Mouse (Mus musculus) layer of hippocampus, adult 9-11 months (tissue): ENCODE results near the gene Pax6.

Experiments
- DNase-seq: peaks from one replicate; pipeline ENCODE4 v3.0.0; 2022

Gene Pax6

DNA sequence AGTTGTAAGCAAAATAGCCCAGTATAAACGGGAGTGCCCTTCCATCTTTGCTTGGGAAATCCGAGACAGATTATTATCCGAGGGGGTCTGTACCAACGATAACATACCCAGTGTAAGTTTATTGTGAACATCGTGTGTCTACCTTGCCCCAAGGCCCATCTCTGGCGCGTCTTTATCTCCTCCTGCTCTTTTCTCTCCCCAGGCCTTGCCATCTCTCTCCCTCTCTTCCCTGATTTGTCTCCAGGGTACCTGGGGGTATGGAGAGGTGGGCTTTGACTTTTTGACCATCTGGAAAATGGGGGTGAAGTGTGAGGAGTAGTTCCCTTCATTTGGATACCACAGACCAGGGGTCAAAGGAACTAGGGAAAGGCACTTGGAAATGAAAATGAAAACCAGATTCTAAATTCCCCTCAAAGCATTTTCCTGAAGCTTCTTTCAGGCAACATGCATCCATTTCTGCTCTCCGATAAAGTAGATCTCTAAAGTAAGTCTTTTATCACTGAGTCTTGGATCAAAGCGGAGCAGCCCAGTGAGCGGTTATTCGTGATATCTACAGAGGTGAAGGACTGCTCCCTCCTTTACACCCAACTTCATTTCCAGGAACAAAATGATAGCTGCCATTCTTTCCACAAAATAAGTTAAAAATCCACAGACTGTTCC is 16.4 kb downstream of the Pax6 start:
- no peak for DNase-seq

DNA sequence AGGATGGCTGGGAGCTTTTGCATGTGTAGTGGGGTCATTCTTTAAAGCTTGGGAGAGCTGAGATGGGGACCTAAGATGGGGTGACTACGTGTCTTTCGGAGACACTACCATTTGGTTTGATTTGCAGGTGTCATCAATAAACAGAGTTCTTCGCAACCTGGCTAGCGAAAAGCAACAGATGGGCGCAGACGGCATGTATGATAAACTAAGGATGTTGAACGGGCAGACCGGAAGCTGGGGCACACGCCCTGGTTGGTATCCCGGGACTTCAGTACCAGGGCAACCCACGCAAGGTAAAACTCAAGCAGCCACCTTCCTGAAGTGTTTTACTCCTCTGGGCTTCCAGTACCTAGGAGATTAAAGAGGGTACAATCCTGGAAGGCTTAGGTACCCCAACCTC is 17.0 kb downstream of the Pax6 start:
- no peak for DNase-seq

DNA sequence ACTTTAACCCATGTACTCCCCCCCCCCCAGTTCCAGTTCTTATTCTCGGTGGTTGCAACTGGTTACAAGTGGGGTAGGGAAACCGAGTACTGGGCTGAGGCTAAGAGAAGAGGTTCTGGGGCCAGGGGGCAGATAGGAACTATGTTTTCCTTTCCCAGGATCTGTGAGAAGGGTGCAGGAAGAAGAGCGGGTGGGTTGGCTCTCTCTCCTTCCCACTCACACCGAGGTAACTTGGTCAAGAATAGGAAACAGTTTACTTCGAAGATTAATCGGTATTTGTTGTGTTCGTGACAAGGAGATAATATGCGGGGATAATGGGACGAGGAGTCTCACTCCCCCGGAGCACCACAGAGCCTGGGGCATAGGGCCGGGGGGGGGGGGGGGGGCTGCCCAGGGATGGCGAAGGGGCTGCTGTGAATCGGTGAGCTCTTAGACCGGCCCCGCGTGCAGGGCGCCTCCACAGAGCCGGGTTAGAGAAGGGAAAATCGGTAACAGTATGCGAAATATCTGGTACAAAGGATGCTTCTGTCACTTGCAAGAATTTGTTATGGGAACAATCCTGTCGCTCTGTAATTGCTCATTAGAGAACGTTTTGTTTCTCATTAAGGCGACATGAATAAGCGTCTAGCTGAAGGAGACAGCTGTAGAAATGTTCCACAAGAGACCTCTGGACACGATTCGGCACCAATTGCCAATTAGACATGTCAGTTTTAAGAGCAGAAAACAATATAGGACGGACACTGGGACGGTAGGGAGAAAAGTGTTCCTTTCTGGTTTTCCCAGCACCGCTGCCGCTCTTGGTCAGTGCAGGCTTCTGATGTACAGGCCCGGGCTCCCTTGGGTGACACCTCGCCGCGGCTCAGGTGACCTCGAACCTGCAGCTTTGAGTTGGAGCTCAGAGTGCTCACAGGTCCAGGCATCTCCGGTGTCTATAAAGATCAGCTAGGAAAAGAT is 17.9 kb downstream of the Pax6 start:
- no peak for DNase-seq

DNA sequence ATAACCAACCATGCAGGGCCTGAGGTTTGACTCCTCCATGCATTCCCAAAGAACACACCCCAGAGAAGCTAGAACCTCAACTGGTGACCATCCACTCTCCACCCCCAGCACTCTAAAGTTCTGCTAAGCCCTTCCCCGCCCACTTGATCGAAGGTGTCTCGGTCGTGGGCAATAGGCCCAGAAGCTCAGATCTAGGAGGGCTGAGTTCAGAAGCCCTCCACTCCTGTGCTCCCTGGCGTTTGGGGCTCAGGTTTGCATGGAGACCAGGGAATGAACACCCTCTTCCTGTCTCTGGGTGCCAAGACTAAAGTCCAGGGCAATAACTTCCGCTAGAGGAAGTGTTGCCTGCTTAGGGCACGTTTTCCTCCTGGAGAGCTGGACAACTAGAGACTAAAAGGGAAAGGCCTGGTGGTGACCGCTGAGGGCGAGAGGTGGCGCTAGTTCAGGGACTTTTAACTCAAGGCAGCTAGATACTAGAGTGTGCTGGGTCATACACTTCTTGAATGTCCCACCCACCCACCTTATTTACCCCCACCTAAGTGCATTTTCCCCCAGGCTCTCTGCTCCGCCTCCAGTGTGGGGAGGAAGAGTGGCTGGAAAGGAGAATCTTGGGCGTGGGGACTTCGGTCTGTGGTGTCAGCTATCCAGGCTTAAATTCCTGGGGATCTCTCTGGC is 18.8 kb downstream of the Pax6 start:
- no peak for DNase-seq

DNA sequence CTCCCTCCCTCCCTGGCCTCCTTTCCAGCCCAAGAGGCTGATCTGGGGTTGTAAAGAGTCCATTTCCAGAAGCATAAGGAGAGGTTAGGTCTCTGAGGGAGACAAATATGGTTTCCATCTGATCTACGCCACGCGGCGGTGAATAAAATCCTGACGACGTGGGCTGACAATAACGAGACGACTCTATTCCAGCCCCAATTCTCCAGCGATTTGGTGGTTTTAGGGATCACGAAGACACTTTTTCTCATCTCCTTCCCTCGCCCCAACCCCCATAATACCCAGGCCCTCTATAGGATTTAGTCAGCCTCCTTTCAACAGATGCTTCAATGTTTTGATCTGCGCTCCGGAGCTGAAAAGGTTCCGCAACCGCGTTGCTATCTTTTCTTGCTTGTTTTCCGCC is 19.3 kb downstream of the Pax6 start:
- DNase-seq, result no peak

DNA sequence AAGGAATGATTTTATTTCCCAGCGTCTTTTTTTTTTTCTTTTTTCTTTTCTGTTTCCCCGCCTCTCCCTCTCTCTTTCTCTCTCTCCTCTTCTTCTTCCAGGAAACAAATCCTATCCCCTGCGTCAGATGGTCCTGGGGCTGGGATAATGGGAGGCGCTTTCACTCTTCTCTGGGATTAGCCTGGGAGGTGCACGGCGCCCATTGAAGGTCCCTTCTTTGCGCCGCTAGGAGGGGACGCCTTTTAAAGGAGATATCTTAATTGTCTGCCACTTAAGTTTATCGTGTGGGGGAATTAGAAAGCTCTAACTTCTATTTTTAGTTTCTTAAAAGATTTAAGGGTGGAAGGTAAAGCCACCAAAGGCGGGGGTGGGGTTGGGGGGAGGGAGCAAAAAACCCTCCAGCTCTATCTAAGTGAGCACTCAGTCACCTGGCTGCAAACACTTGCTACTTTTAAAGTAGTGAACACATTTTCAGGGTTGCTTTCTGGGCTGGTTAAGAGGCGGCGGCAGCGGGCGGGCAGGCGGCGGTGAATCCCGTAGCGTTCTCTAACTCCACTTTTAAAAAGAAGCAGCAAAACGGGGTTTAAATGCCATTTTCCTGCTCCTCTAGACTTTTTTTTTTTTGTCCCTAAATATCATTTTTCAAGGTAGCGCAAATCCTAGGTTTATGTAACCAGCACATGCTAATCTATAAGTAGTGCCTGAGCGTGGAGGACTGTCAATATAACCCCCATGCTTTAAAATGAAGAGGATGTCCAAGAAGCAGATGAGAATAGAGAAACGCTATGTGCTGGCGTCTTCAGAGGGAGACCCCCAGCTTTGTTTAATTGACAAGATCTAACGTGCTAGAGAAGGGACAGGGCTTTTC is 20.0 kb downstream of the Pax6 start:
- DNase-seq, result no peak

DNA sequence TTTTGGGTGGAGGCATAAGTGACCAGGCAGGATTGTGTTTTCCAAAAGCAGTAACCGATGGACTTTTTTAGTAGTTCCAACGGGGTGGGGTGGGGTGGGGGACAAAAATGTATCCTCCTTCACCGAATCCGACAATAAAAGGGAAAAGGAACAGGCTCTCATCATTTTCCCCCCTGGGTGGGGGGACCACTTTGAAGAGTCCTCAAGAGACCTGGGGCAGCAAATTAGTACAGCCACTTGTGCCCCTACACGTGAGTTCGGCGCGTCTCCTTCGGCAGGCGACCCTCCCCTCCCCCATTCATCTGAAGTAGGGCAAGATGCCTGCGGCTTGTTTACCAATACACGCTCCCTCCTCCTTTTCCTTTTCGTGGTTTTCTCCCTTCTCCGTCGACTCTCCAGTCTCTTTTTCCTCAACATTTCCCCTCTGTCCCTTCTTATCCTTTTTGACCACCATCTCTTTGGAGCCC is 20.6 kb downstream of the Pax6 start:
- no peak for DNase-seq

DNA sequence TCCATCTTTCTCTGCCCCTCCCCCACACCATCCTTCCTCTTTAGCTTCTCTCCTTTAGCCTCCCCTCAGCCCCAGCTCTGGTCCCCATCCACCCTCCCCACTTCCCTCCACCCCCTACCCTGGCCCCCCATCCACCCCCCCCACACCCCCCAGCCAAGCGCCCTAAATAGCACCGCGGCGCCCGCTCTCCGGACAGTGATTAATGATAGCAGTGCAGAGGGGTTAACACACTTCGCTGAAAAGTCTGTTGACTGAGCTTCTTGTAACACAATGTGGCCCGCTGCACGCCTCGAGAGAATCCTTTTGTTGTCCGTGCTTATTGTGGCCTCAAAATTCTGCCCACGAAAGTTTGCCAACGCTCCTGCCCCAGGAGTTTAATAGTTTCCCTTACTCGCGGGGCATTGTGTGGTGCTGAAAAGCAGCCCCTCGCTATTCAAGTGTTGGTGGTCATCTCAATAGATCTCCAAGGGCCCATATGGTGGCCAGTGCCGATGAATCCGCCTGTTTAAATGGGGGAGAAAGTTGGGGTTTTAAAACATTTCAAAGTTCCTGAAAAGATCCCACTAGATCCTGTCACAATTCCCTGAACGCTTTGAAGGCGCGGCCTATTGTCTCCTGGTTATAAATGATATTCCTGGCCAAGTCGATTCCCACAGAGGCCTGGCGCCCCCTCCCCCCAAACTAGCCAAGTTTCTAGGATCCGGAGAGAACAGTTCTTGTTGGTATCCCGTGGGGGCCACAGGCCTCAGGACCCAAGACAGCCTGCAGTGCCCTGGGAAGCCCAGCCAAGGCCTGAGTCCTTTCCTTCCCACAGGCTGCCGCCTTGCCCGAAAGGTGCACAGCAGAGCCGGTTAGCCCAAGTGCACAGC is 21.3 kb downstream of the Pax6 start:
- DNase-seq, result no peak

DNA sequence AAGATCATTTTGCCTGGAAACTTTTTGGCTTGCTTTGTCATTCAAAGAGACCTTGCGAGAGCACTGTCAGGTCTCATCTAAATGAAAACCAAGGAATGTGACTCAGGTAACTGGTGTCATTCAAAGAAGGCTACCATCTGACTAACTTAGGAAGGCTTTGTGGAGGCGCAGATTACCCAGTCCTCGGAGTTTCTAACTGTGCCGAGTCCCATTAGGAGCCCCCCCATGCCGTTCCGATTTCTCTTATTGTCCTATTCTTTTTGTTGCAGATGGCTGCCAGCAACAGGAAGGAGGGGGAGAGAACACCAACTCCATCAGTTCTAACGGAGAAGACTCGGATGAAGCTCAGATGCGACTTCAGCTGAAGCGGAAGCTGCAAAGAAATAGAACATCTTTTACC is 22.6 kb downstream of the Pax6 start:
- no peak for DNase-seq

DNA sequence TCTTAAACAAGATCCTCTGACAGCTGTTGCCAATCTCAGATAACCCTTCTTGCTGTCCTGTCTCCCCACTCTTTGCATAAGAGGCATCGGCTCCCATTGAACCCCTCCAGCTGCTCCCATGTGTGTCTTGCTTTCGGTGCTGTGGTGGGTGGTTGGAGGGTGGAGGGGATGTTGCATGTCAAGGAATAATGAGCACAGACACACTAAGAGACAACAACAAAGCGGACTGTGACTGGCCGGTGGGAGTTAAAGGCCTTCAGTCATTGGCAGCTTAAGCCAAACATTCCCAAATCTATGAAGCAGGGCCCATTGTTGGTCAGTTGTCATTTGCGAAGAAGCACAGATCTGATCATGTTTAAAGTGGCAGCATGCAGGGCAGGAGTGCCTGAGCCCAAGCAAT is 29.0 kb downstream of the Pax6 start:
- no peak for DNase-seq

DNA sequence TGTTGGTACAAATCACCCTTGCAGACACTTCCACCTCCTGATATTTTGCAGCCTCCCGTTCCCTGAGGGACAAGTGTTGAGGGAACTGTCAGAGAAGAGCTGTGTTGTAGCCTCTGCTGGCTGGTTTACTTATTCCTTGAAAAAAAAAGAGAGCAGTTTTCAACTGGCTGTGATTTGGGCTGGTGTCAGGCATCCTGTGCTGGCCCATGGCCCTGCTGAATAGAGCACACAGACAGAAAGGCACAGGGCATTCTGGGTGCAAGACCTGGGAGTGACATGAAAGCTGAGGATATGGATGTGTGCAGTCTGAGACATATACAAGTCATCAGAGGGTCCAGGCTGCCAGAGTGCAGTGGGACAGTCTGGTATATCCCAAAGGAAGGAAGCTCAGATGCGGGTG is 29.9 kb downstream of the Pax6 start:
- no peak for DNase-seq

DNA sequence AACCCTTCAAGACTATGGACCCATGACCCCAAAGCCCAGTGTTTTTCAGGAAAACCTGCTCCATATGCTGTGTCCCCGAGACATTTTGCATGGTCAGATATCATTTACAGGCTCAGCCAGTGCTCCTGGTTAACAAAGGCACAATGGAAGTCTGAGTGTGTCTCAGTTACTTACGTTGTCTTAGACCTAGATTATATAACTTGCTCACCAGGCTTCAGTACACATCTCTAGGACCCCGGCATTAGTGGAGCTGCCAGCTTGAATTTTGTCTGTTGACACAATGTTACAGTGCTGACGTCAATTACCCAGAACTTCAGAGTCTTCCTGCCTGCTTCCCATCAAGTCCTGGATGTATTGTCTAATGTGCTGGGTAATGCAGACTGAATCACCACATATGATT is 33.1 kb downstream of the Pax6 start:
- DNase-seq, result no peak

DNA sequence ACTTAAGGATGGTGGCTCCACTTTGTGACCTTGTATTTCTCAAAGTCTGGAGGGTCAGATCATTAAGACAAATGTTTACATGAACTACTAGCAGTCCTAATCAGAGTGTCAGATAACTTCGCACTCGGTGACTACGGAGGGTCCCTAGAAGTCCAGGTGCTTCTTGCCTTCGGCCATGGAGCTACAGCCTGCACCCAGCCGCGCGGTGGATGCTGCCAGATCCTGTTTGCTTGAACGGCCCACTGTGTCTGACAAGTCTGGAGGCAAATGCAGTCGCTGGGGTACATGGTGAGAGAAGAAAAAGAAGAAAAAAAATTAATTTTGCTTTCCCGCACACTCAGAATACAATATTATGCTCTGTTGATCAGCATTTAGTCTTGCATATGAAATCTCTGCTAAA is 33.9 kb downstream of the Pax6 start:
- no peak for DNase-seq

DNA sequence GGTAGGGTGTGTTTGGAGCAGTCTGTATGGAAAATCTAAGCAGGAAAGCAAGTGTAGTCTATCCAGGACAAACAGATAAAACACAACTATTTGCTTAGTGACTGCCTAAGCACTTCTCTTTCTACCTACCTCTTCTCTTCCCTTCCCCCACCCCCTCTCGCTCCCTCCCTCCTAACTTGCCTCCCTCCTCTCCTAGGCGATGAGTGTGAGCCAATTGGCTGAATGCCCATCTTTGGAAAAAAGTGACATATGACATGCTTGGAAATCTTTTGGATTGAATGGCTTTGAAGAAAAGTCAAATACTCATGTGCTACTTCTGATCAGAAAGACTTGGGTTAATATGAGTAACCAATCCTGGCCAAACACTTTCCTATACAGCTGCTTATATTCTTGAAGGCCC is 36.6 kb downstream of the Pax6 start:
- DNase-seq, result no peak

DNA sequence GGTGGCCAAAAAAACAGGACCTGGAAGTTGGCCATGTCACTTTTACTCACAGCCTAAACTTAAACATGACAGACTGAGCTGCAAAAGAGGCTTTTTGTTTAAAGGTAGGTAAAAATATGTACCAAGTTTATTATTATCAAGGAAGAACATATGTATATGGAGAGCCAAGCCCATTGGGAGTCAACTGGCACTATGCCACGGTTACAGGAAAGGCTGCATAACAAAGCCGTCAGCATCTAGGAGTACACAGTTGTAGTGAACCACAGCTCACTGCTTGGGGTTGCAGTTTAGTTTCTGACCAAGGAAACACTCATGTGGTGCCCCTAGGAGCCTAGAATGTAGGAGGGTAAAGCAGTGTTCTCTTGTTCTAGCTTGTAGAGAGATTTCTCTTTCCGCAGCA is 40.4 kb downstream of the Pax6 start:
- no peak for DNase-seq

DNA sequence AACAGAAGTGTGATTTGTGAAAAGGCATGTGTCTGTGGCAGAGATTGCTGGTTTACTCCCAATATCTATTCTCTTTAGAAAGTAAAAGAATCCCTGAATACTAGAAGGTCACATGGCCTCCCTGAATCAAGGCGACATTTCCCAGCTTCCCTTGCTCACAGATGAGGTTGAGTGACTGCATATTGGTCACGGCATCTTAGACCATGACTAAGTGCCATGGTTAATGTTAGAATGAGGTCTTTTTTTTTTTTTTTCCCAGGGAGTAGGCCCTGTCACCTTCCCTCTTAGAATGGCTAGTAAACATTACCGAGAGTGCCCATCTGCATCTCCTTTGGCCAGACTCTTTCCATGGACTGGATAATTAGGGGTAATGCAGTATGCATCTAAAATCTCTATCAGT is 41.8 kb downstream of the Pax6 start:
- DNase-seq, result no peak

DNA sequence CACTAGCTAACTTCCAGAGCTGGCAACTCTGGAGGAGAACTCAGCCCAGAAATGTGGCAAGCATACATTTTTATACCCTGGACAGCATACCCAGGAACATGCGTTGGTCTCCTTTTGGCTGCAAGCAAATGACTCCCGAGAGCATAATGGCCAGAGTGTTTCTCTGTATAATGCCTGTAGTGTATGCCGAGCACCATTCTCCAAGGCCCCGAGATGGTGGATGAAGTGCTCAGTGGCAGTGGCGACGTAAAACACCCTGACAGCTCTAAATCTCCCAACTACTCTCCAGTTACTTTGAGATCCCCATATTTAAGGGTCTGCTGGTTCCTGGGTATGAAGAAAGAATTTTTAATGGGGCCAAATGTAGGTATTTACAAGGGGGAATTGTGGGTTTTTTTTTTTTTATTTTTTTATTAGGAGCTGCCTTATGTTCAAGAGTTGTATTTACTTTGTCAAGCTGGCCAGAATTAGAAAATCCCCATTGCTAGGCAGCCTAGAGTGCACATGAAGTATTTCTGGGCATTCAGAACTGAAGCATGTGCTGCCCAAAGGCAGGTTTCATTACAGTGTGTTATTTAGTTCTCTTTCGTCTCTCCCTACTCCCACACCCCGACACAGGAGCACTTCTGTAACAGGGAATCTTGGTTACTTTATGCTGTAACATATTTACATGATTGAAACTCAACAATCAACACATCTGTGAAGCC is 46.9 kb downstream of the Pax6 start:
- peak; percentile 26 for DNase-seq

DNA sequence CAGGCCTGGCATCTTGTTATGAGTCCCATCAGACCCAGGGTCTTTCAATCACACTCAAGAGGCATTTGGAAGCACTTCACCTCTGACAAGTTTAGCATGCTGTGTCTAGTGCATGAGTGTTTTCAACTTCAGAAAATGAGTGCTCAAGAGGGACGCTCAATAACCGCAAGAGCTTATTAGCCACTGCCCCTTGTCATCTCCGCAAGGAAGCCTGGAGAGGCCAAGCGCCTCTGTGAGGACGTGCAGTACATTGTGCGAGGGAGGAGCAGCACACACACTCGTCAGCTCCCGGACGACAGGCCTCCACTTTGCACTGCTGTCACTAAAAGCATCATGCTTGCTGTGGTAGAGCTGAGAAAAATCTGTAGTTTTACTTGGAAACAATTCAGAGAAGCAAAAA is 58.0 kb downstream of the Pax6 start:
- DNase-seq, result no peak

DNA sequence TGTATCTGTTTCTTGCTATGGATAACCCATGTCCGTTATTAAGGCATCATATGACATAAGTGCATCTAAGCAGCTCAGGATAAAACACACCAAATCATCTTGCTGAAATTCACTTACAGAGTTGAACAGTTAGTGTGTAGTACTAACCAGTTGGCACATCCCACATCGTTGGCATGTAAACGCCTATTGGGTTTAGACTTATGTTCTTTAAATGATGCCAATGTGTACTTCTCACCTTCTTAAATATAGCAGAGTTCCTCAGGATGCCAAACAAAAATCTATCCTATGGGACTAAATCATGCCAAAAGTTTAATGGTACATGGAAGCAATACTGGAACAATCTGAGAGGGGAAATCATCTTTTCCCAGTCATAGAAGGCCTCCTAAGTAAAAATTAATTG is 62.0 kb downstream of the Pax6 start:
- peak; percentile 22 for DNase-seq

DNA sequence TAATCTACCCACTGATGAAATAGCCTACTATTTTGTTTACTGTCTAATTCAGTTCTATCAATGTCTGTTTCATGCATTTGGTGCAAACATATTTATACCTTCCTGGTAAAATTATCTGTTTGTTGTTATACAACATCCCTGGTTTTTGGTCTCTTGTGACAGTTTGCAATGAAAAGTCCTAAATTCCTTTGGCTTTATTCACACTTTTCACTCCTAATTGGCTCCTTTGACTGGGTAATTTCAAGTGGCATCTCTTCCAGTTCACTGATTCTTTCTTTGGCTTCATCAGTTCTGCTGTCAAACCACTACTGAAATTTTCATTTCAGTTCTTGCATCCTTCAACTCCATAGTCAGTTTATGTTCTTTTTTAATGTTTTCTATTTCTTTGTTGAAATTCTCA is 67.5 kb downstream of the Pax6 start:
- DNase-seq, result no peak

DNA sequence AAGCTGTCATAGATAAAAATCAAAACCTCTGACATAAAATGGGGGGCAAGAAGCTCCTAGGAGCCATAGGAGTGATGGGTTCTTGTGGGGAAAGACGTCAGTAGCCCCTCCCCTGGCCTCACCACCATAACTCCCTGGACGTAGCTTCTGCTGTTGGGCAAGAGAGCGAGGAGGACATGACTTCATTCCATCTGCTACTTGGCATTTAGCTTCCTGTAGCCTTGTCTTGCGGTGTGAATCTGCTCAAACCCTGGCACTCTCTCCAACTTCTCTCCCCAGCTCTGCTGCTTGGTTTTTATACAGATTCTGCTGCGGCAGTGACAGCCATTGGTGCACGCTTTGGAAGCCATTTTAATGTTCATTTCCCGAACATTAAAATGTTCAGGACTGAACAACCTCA is 78.2 kb downstream of the Pax6 start:
- no peak for DNase-seq
